Mouse (Mus musculus) liver (tissue): ENCODE measurements around the gene Madcam1.
"Not testable (repeated sequence)": the region's sequence is repeated elsewhere in the genome, so short reads cannot be mapped to it uniquely, and the experiment has no call there.

ENCODE experiments used
- DNase-seq: peaks from one replicate; pipeline ENCODE4 v3.0.0-alpha.2; 2020; ENCODE audit warnings: mixed read lengths

Gene Madcam1

GRCm38 (mm10) chr10:79691986-79692548 lies 27.7 kb downstream of the Madcam1 start:
- no peak for DNase-seq

DNA sequence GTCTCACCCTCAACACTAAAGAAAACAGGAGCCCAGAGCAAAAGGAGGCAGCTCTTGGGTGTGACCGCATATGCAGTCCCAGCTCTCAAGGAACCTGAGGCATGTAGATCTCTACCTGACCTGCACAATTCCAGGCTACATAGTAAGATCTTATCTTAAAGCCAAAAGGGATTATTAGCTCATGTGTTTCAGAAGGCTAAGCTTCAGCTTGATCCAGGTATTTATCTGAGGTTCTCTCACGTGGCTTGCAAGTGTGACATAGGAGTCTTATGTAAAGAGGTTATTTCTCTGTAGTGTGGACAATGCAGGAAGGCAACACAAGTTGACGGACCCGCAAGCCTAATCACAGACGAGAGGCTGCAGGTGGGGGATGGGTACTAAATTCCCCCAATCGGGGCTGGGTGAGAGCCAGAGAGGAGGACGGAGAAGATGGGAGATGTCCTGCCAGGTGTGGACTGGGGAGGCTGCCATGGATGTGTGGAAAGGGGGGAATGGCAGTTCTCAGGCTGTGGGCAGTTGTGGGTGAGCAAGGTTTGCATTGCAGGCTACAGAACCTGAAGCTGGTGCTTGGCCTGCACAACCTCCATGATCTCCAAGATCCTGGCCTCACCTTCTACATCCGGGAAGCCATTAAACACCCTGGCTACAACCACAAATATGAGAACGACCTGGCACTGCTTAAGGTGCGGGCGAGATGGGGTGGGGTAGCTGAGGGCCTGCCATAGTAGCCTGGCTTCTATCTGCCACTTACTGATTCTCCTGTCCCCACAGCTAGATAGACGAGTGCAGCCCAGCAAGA lies 29.4 kb downstream of the Madcam1 start:
- no peak for DNase-seq

DNA sequence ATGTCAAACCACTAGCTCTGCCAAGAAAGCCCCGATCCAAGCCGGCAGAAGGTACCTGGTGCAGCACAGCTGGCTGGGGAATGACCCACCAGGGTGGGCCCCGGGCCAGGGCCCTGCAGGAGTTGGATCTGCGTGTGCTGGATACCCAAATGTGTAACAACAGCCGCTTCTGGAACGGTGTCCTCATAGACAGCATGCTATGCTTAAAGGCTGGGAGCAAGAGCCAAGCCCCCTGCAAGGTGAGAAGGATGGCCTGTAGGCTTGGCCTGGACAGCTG lies 30.0 kb downstream of the Madcam1 start:
- DNase-seq, result no peak

GRCm38 (mm10) chr10:79695231-79696128 lies 31.1 kb downstream of the Madcam1 start:
- peak; percentile 88 for DNase-seq

GRCm38 (mm10) chr10:79696129-79696651 lies 31.8 kb downstream of the Madcam1 start:
- DNase-seq, result no peak

DNA sequence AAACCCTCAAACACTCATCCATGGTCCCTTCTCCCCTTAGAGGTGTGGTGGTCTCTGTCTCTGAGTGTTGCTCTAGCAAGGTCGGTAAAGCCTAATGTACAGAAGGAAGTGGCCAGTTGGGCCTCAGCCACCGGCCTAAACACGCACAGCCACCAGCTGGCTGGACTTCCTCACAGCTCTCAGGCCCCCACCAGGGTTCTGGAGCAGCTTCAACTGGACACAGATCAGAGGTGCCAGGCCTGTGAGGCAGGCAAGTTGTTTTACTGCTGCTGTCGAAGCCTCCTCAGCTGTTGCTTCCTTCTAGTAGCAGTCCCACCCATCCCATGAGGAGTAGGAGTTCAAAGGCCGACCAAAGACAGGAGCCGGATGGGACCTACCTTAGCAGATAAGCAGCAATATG lies 33.6 kb downstream of the Madcam1 start:
- DNase-seq, result no peak

GRCm38 (mm10) chr10:79698459-79698858 lies 34.1 kb downstream of the Madcam1 start:
- no peak for DNase-seq

GRCm38 (mm10) chr10:79700676-79701075 lies 36.3 kb downstream of the Madcam1 start:
- no peak for DNase-seq

- no peak for DNase-seq
Observed at GRCm38 (mm10) chr10:79701443-79702129, 37.2 kb downstream of the Madcam1 start.

DNA sequence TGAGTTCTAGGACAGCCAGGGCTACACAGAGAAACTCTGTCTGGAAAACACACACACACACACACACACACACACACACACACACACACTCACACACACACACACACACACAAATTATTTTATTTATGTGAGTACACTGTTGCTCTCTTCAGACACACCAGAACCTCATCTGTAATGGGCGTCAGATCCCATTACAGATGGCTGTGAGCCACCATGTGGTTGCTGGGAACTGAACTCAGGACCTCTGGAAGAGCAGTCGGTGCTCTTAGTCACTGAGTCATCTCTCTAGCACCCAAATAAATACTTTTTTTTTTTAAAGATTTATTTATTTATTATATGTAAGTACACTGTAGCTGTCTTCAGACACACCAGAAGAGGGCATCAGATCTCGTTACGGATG lies 38.6 kb downstream of the Madcam1 start:
- not testable (repeated sequence) for DNase-seq

GRCm38 (mm10) chr10:79703541-79703940 lies 39.2 kb downstream of the Madcam1 start:
- DNase-seq, result no peak

DNA sequence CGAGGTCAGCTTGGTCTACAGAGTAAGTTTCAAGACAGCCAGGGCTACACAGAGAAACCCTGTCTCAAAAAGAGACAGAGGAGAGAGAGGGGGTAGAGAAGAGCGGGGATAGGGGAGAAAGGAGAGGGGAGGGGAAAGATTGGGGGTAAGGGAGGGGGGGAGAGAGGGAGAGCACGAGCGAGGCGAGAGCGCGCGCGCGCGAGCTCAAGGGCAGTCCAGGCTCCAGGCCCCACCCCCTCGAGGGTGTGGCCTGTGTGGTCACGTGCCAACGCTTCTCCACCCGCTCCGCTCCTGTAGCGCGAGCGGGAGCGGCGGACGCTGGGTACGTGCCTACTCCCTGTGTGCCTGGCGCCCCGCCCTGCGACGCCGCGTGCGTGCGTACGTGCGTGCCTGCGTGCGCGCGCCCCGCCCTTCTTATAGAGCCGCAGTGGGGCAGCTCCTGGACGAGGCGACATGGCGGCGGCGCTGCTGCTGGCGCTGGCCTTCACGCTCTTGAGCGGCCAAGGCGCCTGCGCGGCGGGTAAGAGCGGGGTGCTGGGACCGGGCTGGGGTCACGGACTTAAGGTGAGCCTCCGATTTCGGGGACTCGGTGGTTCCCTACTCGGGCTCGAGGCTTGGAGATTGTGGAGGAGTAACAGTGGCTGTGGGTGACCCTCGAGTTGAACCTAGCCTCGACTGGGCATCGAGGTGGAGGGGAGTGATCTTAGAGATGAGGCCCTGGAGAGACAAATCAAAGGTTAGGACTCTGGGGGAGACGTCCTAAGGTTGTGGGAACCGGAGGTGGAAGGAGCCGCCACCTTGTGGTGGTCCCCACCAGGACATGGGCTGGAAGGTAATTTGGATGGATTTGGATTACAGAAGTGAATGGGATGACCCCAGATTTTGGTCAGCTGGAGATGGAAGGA lies 40.0 kb downstream of the Madcam1 start, which contains the start of gene Bsg:
Bsg (plus strand) TSS at position 427 of the 905 bp plus-strand sequence.
- DNase-seq, result peak; percentile 100

- peak; percentile 53 for DNase-seq
Observed at GRCm38 (mm10) chr10:79704970-79705360, 40.6 kb downstream of the Madcam1 start.

GRCm38 (mm10) chr10:79705951-79706350 lies 41.6 kb downstream of the Madcam1 start:
- peak; percentile 91 for DNase-seq

DNA sequence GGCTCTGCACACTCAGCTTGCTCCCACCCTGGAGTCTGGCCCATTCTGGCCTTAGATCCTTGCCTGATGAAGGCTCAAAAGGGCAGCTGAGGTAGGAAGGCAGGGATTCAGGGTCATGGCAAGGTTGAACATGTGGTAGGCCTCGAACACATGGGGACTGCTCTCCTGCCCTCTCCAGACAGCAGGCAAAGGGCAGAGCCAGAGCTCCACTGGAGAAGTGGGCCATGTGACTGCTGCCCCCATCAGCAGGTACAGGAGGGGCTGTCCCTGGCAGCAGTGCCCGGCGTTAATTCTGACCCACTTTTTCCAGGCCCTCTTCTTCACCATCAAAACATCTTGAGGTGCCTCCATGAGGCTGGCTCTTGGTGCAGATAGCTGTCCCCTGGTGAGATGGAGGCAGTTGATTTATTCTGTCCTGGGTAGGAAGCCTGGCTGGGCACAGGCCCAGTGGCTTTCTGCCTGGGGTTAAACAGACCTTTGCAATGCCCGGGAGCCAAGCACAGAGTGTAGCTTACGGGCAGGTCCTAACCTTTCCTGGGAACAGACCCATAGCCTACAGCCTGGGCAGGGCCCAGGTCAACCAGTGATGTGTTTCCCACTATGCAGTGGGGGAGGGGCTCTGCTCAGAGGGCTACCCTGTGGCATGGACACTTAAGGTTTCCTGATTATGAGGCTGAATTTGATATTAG lies 42.2 kb downstream of the Madcam1 start:
- DNase-seq, result no peak

DNA sequence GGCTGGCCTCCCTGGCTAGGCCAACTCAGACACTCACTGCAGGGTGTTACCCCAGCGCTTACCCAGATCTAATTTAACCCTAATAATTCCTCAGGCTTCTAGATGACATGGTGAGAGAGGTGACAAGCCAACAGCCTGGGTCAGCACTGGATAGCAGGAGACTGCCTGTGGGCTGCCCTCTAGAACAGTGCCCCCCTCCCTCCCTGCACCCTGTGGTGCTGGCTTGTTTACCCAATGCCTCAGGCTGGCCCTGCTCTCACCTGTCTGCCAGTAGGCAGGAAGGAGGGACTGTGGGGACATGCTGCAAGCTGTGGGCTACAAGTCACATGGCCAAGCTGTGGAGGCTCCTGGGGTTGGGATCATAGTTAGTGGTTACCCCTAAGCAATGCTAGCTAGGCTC lies 42.8 kb downstream of the Madcam1 start:
- no peak for DNase-seq

DNA sequence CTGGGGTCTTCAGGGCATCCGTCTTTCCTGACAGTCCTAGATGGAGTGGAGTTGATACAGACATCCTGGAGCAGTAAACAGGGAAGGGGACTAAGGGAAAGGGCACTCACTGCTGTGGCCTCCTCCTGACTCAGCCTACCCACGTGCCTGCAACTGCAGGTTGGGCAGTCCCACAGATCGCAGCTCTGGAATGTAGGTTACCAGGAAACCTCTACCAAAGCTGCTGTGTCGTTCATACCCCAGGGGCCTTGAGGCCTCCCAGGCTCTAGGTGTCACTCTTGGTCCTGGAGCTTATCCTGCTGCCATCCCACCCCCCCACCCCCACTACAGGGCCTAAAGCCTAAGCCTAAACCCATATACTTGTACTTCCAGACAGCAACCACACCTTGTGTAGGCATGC lies 43.4 kb downstream of the Madcam1 start:
- no peak for DNase-seq

- no peak for DNase-seq
Observed at GRCm38 (mm10) chr10:79708668-79709067, 44.3 kb downstream of the Madcam1 start.

DNA sequence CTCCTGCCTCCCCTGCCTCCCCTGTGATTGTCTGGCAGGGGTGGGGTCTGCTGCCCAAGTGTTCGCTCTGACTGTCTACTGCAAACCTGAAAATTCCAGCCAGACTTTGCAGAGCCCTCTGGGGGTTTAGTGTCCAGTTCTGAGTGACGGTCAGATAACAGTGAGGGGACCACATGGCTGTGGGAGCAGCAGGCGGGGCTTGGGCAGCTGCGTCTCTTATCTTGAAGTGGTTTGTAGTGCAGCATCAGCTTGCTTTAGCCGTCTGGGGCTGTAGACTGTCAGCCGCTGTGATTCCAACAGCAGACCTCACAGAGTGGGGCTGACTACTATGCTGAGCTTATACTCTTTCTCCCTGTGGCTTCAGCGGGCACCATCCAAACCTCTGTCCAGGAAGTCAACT lies 44.9 kb downstream of the Madcam1 start:
- DNase-seq, result no peak

DNA sequence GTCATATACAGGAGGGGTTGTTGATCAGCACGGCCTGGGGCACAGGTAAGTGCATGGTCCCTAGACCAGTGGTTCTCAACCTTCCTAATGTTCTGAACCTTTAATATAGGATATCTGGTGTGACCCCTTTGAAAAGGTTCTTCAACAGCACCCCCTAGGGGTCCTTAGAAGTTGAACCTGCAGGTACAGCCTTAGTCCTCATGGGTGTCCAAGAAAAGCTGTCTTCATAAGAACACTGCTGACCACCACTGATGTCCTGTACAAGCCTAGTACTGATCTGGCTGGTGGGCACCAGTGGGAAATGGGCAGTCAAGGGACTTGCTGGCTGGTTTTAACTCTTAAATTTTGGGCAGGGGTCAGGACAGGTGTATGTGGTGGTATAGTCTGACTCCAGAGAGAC lies 47.7 kb downstream of the Madcam1 start:
- DNase-seq, result no peak

DNA sequence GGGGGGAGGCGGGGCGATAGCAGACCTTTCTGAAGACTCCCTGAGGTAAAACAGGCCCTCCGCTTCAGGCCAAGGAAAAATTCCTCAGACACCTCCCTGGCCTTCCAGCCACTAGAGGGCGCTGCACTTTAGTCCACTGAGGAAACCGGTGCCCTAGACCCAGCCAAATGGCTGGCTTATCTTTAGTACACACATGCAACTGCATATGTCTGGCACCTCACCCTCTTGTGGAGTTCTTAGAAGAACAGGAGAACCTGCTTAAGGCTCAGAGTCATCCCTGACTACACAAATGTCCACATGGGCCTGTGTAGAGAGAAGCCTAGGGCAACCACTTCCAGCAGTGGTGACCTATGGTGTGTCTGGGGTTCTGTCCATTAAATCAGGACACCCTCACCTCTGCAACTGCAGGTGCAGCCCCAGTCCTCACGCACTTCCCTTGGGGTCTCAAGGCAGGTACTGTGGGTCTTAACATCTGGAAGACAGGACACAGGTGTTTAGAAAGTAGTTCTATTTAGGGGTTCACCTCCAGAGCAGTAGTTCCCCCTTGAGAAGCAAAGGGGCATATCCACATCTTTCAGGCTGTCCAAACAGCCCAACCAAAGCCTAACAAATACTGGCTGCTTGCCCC lies 48.3 kb downstream of the Madcam1 start:
- peak; percentile 95 for DNase-seq
